Mouse (Mus musculus) heart, embryonic 11.5 days (tissue): ENCODE data around the gene Best2. TPM values are rescaled to one million over a fixed set of nuclear protein-coding genes. Genes with fewer than 3 reads are reported as not detected.

Experiments used
- microRNA-seq: library from miRNA; unstranded; fragments of <30 nt; microRNA quantifications from one replicate; pipeline ENCODE4, GENCODE M21; 2016; ENCODE audit warnings: borderline number of aligned reads
- polyA plus RNA-seq: library from polyadenylated mRNA; unstranded; fragments of >200 nt; fragmentation: Nextera tagmentation; extraction: Ambion mirVana; gene quantifications from 2 replicates; pipeline ENCODE4 v1.2.1, GENCODE M21; 2014

Best2 gene
- polyA plus RNA-seq, 1 experiment from 2014 or later: not detected

Small RNAs within 50 kb of the gene (microRNA-seq; reads per million reads assigned to microRNA genes)
- gene Mir7070: 2.3 reads per million, percentile 28 among the genes with 10 or more reads in this experiment

Other genes starting within 250 kb of the Best2 start
- 6.1 and 7.6 TPM in 2 replicates for gene Nfix, start 214.2 kb downstream of the Best2 start, polyA plus RNA-seq
- 5.0 and 6.0 TPM in 2 replicates for gene Dand5, start 191.7 kb downstream of the Best2 start, polyA plus RNA-seq
- 51.5 and 52.2 TPM in 2 replicates for gene Gadd45gip1, start 183.0 kb downstream of the Best2 start, polyA plus RNA-seq
- 125 and 127 TPM in 2 replicates for gene Rad23a, start 173.9 kb downstream of the Best2 start, polyA plus RNA-seq
- gene Calr, start 167.6 kb downstream of the Best2 start, polyA plus RNA-seq: 830 and 894 TPM in 2 replicates
- 53.6 and 54.5 TPM in 2 replicates for gene Farsa, start 157.5 kb downstream of the Best2 start, polyA plus RNA-seq
- 44.2 and 49.6 TPM in 2 replicates for gene Syce2, start 142.4 kb downstream of the Best2 start, polyA plus RNA-seq
- gene Gcdh, start 120.6 kb downstream of the Best2 start, polyA plus RNA-seq: 36.2 and 40.4 TPM in 2 replicates
- gene Klf1, start 112.6 kb downstream of the Best2 start, polyA plus RNA-seq: 48.7 and 65.0 TPM in 2 replicates
- 4.3 and 5.4 TPM in 2 replicates for gene Dnase2a, start 106.0 kb downstream of the Best2 start, polyA plus RNA-seq
- 0.27 TPM in 1 of 2 replicates, not detected in the other for gene Mast1, start 77.2 kb downstream of the Best2 start, polyA plus RNA-seq
- gene Rtbdn, start 67.5 kb downstream of the Best2 start, polyA plus RNA-seq: not detected in 2 replicates
- not detected in 2 replicates for gene Gm49661, start 45.1 kb downstream of the Best2 start, polyA plus RNA-seq
- 862 and 992 TPM in 2 replicates for gene Prdx2, start 44.9 kb downstream of the Best2 start, polyA plus RNA-seq
- 95.9 and 106 TPM in 2 replicates for gene Rnaseh2a, start 44.8 kb downstream of the Best2 start, polyA plus RNA-seq
- 7.6 and 9.3 TPM in 2 replicates for gene Junb, start 35.8 kb downstream of the Best2 start, polyA plus RNA-seq
- 6.7 and 7.1 TPM in 2 replicates for gene Hook2, start 23.9 kb downstream of the Best2 start, polyA plus RNA-seq
- 108 and 118 TPM in 2 replicates for gene Asna1, start 10.8 kb upstream of the Best2 start, polyA plus RNA-seq
- gene Trir, start 12.3 kb upstream of the Best2 start, polyA plus RNA-seq: 99.7 and 101 TPM in 2 replicates
- 15.7 and 16.2 TPM in 2 replicates for gene Tnpo2, start 22.4 kb upstream of the Best2 start, polyA plus RNA-seq
- gene Fbxw9, start 45.5 kb upstream of the Best2 start, polyA plus RNA-seq: 15.9 and 17.8 TPM in 2 replicates
- 1.5 TPM in 1 of 2 replicates, not detected in the other for gene Gm5741, start 53.5 kb upstream of the Best2 start, polyA plus RNA-seq
- 57.6 and 60.0 TPM in 2 replicates for gene Dhps, start 57.2 kb upstream of the Best2 start, polyA plus RNA-seq
- gene Wdr83os, start 66.2 kb upstream of the Best2 start, polyA plus RNA-seq: 120 and 124 TPM in 2 replicates
- 36.5 and 43.0 TPM in 2 replicates for gene Wdr83, start 66.8 kb upstream of the Best2 start, polyA plus RNA-seq
- gene Man2b1, start 68.7 kb upstream of the Best2 start, polyA plus RNA-seq: 25.1 and 27.3 TPM in 2 replicates
- 0.46 and 0.59 TPM in 2 replicates for gene Zfp791, start 108.6 kb upstream of the Best2 start, polyA plus RNA-seq
- gene Cks1brt, start 137.4 kb upstream of the Best2 start, polyA plus RNA-seq: not detected in 2 replicates
- not detected in 2 replicates for gene Olfr371, start 211.5 kb upstream of the Best2 start, polyA plus RNA-seq